Mouse (Mus musculus): ENCODE results near the gene Syn1. TPM values are rescaled to one million over a fixed set of nuclear protein-coding genes. Genes with fewer than 3 reads are reported as not detected.

The Syn1 gene
- polyA plus RNA-seq, 1 experiment from 2014 or later = 66.9 TPM

- no peak overlapping the region for H3K4me2 ChIP-seq (ENCODE audit: low read length)
- WGBS = 71% methylated on average over 1 of the region's 1 CpGs
- H3K27me3 ChIP-seq (ENCODE audit: control insufficient read depth, insufficient read depth, low read length) = no peaks in the 10 kb centered on the region
- no peak for DNase-seq
- H3K27ac ChIP-seq (replicated peaks; ENCODE audit: low read depth, low read length) = no peak overlapping the region
- no peaks in the 10 kb centered on the region for H3K4me1 ChIP-seq (ENCODE audit: control insufficient read depth, insufficient read depth, low read length)
- no peak overlapping the region for H3K9ac ChIP-seq (replicated peaks; ENCODE audit: low read length)
- ATAC-seq (ENCODE audit: low FRiP score, low TSS enrichment) = no peak
- H3K4me3 ChIP-seq (replicated peaks; ENCODE audit: low read depth, low read length) = no peak overlapping the region
- no peaks in the 10 kb centered on the region for H3K9me3 ChIP-seq (ENCODE audit: control insufficient read depth, low read length)
- no peaks in the 10 kb centered on the region for H3K36me3 ChIP-seq (ENCODE audit: control insufficient read depth, insufficient read depth, low read length)
Observed at GRCm38 (mm10) chrX:20869203-20869602, 51.6 kb downstream of the Syn1 start.

GRCm38 (mm10) chrX:20868091-20868490 lies 52.7 kb downstream of the Syn1 start:
- no peak for ATAC-seq (ENCODE audit: low FRiP score, low TSS enrichment)
- Histone ChIP-seq H3K27ac (replicated peaks; ENCODE audit: low read depth, low read length) (no peak overlapping the region), H3K4me1 (ENCODE audit: control insufficient read depth, insufficient read depth, low read length) (no peaks in the 10 kb centered on the region), H3K4me3 (replicated peaks; ENCODE audit: low read depth, low read length) (no peak overlapping the region), H3K9me3 (ENCODE audit: control insufficient read depth, low read length) (no peaks in the 10 kb centered on the region), H3K27me3 (ENCODE audit: control insufficient read depth, insufficient read depth, low read length) (no peaks in the 10 kb centered on the region), H3K36me3 (ENCODE audit: control insufficient read depth, insufficient read depth, low read length) (0 out of 2 replicates have a peak, but pooled peaks cover 4% of the 10 kb centered on the region), H3K4me2 (ENCODE audit: low read length) (no peak overlapping the region), H3K9ac (replicated peaks; ENCODE audit: low read length) (no peak overlapping the region)
- DNase-seq = no peak
- WGBS = 77% methylated on average over 4 of the region's 4 CpGs

DNA sequence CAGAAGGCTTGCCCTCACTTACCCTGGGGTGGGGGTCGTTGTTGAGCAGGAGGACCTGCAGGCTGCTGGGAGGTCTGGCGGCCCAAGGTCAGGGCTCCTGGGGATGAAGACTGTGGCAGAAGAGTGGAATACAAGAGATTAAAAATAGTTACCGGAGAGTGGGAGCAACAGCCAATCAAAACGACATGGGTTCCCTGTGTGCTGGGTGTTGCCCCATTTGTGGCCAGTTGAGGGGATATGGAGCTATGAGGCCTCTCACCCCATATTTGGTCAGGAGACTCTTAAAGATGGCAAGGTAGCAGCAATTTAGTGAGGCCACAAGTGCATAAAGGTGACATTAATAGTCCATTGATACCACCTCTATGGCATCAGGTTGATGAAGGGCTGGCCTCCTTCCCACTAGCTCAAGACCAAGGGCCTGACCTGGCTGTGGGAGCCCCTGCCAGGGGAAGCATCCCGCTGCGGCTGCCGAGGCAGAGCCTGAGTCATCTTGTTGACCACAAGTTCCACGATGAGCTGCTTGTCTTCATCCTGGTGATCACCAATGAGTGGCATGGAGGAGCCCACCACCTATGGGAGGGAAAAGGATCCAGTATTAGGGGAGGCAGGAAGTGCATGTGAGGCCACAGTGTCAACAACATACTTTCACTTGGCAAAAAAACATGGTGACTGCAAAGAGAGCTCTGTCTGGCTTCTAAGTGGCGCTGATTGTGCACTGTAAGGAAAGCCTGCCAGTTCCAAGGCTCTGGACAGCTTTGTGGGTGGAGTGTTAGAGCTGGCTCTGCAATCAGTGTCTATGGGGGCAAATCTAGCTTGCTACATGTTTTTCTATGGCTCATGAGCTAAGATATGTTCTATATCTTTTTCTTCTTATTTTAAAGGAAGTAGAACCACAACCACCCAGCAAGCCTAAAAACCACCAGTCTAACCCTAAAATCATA lies 57.4 kb downstream of the Syn1 start:
- Histone ChIP-seq H3K27ac (replicated peaks; ENCODE audit: low read depth, low read length) (no peak overlapping the region), H3K4me2 (ENCODE audit: low read length) (no peak overlapping the region), H3K4me3 (replicated peaks; ENCODE audit: low read depth, low read length) (no peak overlapping the region), H3K4me1 (ENCODE audit: control insufficient read depth, insufficient read depth, low read length) (no peaks in the 10 kb centered on the region), H3K9me3 (ENCODE audit: control insufficient read depth, low read length) (no peaks in the 10 kb centered on the region), H3K36me3 (ENCODE audit: control insufficient read depth, insufficient read depth, low read length) (0 out of 2 replicates have a peak, but pooled peaks cover 14% of the 10 kb centered on the region), H3K27me3 (ENCODE audit: control insufficient read depth, insufficient read depth, low read length) (no peaks in the 10 kb centered on the region), H3K9ac (replicated peaks; ENCODE audit: low read length) (no peak overlapping the region)
- WGBS = 85% methylated on average over 9 of the region's 9 CpGs
- ATAC-seq (ENCODE audit: low FRiP score, low TSS enrichment) (no peak), DNase-seq (no peak)

DNA sequence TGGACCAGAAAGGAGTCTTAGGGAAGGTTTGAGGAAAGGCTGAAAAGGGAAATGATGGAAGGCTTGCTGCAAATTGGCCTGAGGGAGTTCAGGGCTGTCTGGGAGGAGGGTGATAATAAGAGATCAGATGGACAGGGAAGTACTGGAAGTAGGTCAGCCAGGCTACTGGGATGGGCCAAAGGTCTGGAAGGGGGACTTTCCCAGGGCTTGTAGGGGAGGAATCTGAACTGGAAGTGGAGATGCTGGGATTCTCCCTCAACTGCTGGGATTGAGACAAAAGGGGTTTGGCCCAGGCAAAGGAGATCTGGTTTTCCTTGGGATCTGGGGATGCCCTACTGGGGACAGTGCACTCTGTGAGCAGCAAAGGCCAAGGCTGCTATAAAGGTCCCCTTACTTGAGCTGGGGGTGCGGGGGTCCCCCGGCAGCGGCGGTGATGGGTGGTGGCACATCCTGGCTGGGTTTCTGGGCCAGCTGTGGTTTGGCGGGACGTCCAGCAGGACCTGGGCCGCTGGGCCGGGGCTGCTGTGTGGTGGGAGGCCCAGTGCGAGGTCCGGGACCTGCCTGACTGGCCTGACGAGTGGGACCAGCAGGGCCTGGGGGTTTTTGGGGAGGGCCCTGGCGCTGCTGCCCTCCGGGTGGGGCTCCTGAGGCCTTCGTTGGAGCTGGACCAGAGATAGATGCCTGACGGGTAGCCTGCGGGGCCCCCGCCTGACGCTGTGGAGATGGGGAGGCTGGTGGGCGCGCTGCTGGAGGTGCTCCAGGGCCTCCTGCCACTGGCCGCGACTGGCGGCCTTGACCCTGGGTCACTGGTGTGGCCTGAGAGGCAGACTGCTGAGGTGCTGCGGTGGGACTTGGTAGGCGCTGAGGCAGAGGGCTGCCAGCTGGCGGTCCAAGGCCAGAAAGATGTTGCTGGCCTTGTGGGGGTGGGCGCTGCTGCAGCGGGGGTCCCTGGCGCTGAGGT lies 58.4 kb downstream of the Syn1 start:
- ATAC-seq (ENCODE audit: low FRiP score, low TSS enrichment) = no peak
- no peak for DNase-seq
- WGBS = 56% methylated on average over 29 of the region's 29 CpGs

GRCm38 (mm10) chrX:20861453-20862104 lies 59.2 kb downstream of the Syn1 start:
- DNase-seq (no peak), ATAC-seq (ENCODE audit: low FRiP score, low TSS enrichment) (no peak; the same call in 1 of the 2 replicates)
- WGBS = 57% methylated on average over 5 of the region's 5 CpGs

More for the DNA sequence above, 58.4 kb downstream of the Syn1 start:
- Histone ChIP-seq H3K4me1 (ENCODE audit: control insufficient read depth, insufficient read depth, low read length) (no peaks in the 10 kb centered on the region), H3K4me2 (ENCODE audit: low read length) (no peak overlapping the region), H3K27ac (replicated peaks; ENCODE audit: low read depth, low read length) (no peak overlapping the region), H3K9ac (replicated peaks; ENCODE audit: low read length) (no peak overlapping the region), H3K4me3 (replicated peaks; ENCODE audit: low read depth, low read length) (no peak overlapping the region), H3K9me3 (ENCODE audit: control insufficient read depth, low read length) (no peaks in the 10 kb centered on the region), H3K36me3 (ENCODE audit: control insufficient read depth, insufficient read depth, low read length) (peaks cover 21% of the 10 kb centered on the region; the same call in 1 of the 2 replicates), H3K27me3 (ENCODE audit: control insufficient read depth, insufficient read depth, low read length) (no peaks in the 10 kb centered on the region)

GRCm38 (mm10) chrX:20853794-20854193 lies 67.0 kb downstream of the Syn1 start:
- ATAC-seq (ENCODE audit: low FRiP score, low TSS enrichment) (no peak), DNase-seq (no peak)
- Histone ChIP-seq H3K4me2 (ENCODE audit: low read length) (no peak overlapping the region), H3K27me3 (ENCODE audit: control insufficient read depth, insufficient read depth, low read length) (no peaks in the 10 kb centered on the region), H3K9me3 (ENCODE audit: control insufficient read depth, low read length) (no peaks in the 10 kb centered on the region), H3K4me1 (ENCODE audit: control insufficient read depth, insufficient read depth, low read length) (peaks cover 8% of the 10 kb centered on the region), H3K27ac (replicated peaks; ENCODE audit: low read depth, low read length) (no peak overlapping the region), H3K4me3 (replicated peaks; ENCODE audit: low read depth, low read length) (no peak overlapping the region), H3K9ac (replicated peaks; ENCODE audit: low read length) (no peak overlapping the region), H3K36me3 (ENCODE audit: control insufficient read depth, insufficient read depth, low read length) (peaks cover 34% of the 10 kb centered on the region)
- WGBS = 94% methylated on average over 7 of the region's 7 CpGs

More at GRCm38 (mm10) chrX:20861453-20862104, 59.2 kb downstream of the Syn1 start:
- Histone ChIP-seq H3K9ac (replicated peaks; ENCODE audit: low read length) (no peak overlapping the region), H3K4me1 (ENCODE audit: control insufficient read depth, insufficient read depth, low read length) (no peaks in the 10 kb centered on the region), H3K36me3 (ENCODE audit: control insufficient read depth, insufficient read depth, low read length) (peaks cover 21% of the 10 kb centered on the region; the same call in 1 of the 2 replicates), H3K4me3 (replicated peaks; ENCODE audit: low read depth, low read length) (no peak overlapping the region), H3K27me3 (ENCODE audit: control insufficient read depth, insufficient read depth, low read length) (no peaks in the 10 kb centered on the region), H3K9me3 (ENCODE audit: control insufficient read depth, low read length) (no peaks in the 10 kb centered on the region), H3K27ac (replicated peaks; ENCODE audit: low read depth, low read length) (no peak overlapping the region), H3K4me2 (ENCODE audit: low read length) (no peak overlapping the region)

- Histone ChIP-seq H3K27me3 (ENCODE audit: control insufficient read depth, insufficient read depth, low read length) (no peaks in the 10 kb centered on the region), H3K27ac (replicated peaks; ENCODE audit: low read depth, low read length) (peak overlapping the region; percentile 80), H3K36me3 (ENCODE audit: control insufficient read depth, insufficient read depth, low read length) (peaks cover 18% of the 10 kb centered on the region), H3K4me2 (ENCODE audit: low read length) (peak overlapping the region; percentile 69), H3K4me3 (replicated peaks; ENCODE audit: low read depth, low read length) (peak overlapping the region; percentile 56), H3K9me3 (ENCODE audit: control insufficient read depth, low read length) (no peaks in the 10 kb centered on the region), H3K9ac (replicated peaks; ENCODE audit: low read length) (peak overlapping the region; percentile 69), H3K4me1 (ENCODE audit: control insufficient read depth, insufficient read depth, low read length) (peaks cover 8% of the 10 kb centered on the region)
- WGBS = 24% methylated on average over 42 of the region's 42 CpGs
- ATAC-seq (ENCODE audit: low FRiP score, low TSS enrichment) (peak; percentile 98), DNase-seq (peak; percentile 96)
Observed at GRCm38 (mm10) chrX:20848256-20848984, 72.4 kb downstream of the Syn1 start.
